Mouse (Mus musculus) ES-Bruce4 (cell line): ENCODE results near the gene B3gat1. TPM values are rescaled to one million over a fixed set of nuclear protein-coding genes. Genes with fewer than 3 reads are reported as not detected.

ENCODE experiments used
- H3K27ac ChIP-seq: 2 replicates; pipeline ENCODE4 v1.5.1; 2012; ENCODE audit warnings: low read length, inconsistent platforms; ENCODE audit not compliant: insufficient read depth
- H3K27me3 ChIP-seq: 2 replicates; pipeline ENCODE4 v1.6.1; 2012; ENCODE audit warnings: mild to moderate bottlenecking, low read length, inconsistent platforms; ENCODE audit not compliant: control insufficient read depth, poor library complexity, insufficient read depth, severe bottlenecking
- H3K36me3 ChIP-seq: 2 replicates; pipeline ENCODE4 v1.6.1; 2012; ENCODE audit warnings: inconsistent platforms, mild to moderate bottlenecking, low read length, moderate library complexity; ENCODE audit not compliant: control insufficient read depth, poor library complexity, insufficient read depth, severe bottlenecking
- H3K4me1 ChIP-seq: one replicate; pipeline ENCODE4 v1.8.1; 2011; ENCODE audit warnings: low read length; ENCODE audit not compliant: control insufficient read depth, insufficient read depth
- H3K4me3 ChIP-seq: 2 replicates; pipeline ENCODE4 v1.5.1; 2011; ENCODE audit warnings: low read depth, mild to moderate bottlenecking, low read length
- H3K9ac ChIP-seq: 2 replicates; pipeline ENCODE4 v1.6.1; 2012; ENCODE audit warnings: low read depth, mild to moderate bottlenecking, inconsistent platforms; ENCODE audit not compliant: poor library complexity, severe bottlenecking
- H3K9me3 ChIP-seq: replicated peaks from 2 replicates; pipeline ENCODE4 v1.6.1; 2012; ENCODE audit warnings: mild to moderate bottlenecking, low read length, inconsistent platforms; ENCODE audit not compliant: control insufficient read depth, poor library complexity, insufficient read depth, severe bottlenecking
- CTCF ChIP-seq: IDR thresholded peaks from one replicate; pipeline ENCODE4 v1.8.1; 2011; ENCODE audit warnings: low read depth, low read length
- EP300 ChIP-seq: IDR thresholded peaks from 2 replicates; pipeline ENCODE4 v1.6.1; 2011; ENCODE audit warnings: low read depth, low read length; ENCODE audit not compliant: insufficient read depth
- POLR2A ChIP-seq: IDR thresholded peaks from one replicate; pipeline ENCODE4 v1.8.1; 2011; ENCODE audit warnings: low read length; ENCODE audit not compliant: insufficient read depth
- polyA plus RNA-seq: library from polyadenylated mRNA; stranded (reverse); fragments of >200 nt; gene quantifications from 2 replicates; pipeline ENCODE4 v1.2.4, GENCODE M21; 2011; ENCODE audit warnings: low read depth; ENCODE audit not compliant: missing spikeins, insufficient read depth, insufficient read length

Gene B3gat1
- polyA plus RNA-seq, 1 experiment: not detected

- Histone ChIP-seq H3K9ac (no peak overlapping the region), H3K27me3 (no peaks in the 10 kb centered on the region), H3K27ac (no peak overlapping the region), H3K4me1 (no peaks in the 10 kb centered on the region), H3K9me3 (no peaks in the 10 kb centered on the region), H3K4me3 (no peak overlapping the region), H3K36me3 (no peaks in the 10 kb centered on the region)
- TF ChIP-seq POLR2A (no peak), CTCF (no peak), EP300 (no peak)
These were observed 44.9 kb downstream of the B3gat1 start for GRCm38 (mm10) chr9:26778421-26778820.

- TF ChIP-seq EP300 (no peak), POLR2A (no peak), CTCF (no peak)
- Histone ChIP-seq H3K36me3 (no peaks in the 10 kb centered on the region), H3K9ac (no peak overlapping the region), H3K27ac (no peak overlapping the region), H3K4me3 (no peak overlapping the region), H3K9me3 (no peaks in the 10 kb centered on the region), H3K27me3 (no peaks in the 10 kb centered on the region), H3K4me1 (no peaks in the 10 kb centered on the region)
These were observed 50.0 kb downstream of the B3gat1 start for GRCm38 (mm10) chr9:26783414-26783975.

- H3K4me1 ChIP-seq: no peaks in the 10 kb centered on the region
- TF ChIP-seq EP300 (no peak), CTCF (no peak), POLR2A (no peak)
- H3K9ac ChIP-seq: no peak overlapping the region
- no peaks in the 10 kb centered on the region for H3K27me3 ChIP-seq
- H3K9me3 ChIP-seq: no peaks in the 10 kb centered on the region
- H3K36me3 ChIP-seq: no peaks in the 10 kb centered on the region
- no peak overlapping the region for H3K27ac ChIP-seq
- H3K4me3 ChIP-seq: no peak overlapping the region
These were observed 59.3 kb downstream of the B3gat1 start for GRCm38 (mm10) chr9:26792829-26793228.

GRCm38 (mm10) chr9:26798205-26798604 is 64.7 kb downstream of the B3gat1 start:
- TF ChIP-seq POLR2A (no peak), EP300 (no peak), CTCF (no peak)
- no peak overlapping the region for H3K27ac ChIP-seq

GRCm38 (mm10) chr9:26798731-26799130 is 65.2 kb downstream of the B3gat1 start:
- H3K4me1 ChIP-seq: no peaks in the 10 kb centered on the region

More at GRCm38 (mm10) chr9:26798205-26798604, 64.7 kb downstream of the B3gat1 start:
- no peaks in the 10 kb centered on the region for H3K36me3 ChIP-seq
- H3K4me1 ChIP-seq: no peaks in the 10 kb centered on the region
- H3K9ac ChIP-seq: no peak overlapping the region
- H3K27me3 ChIP-seq: no peaks in the 10 kb centered on the region
- no peak overlapping the region for H3K4me3 ChIP-seq
- H3K9me3 ChIP-seq: no peaks in the 10 kb centered on the region

GRCm38 (mm10) chr9:26800357-26800756 is 66.8 kb downstream of the B3gat1 start:
- Histone ChIP-seq H3K9ac (no peak overlapping the region), H3K27me3 (no peaks in the 10 kb centered on the region), H3K4me1 (peaks cover 4% of the 10 kb centered on the region), H3K27ac (no peak overlapping the region), H3K4me3 (no peak overlapping the region), H3K9me3 (no peaks in the 10 kb centered on the region), H3K36me3 (no peaks in the 10 kb centered on the region)
- TF ChIP-seq EP300 (no peak), POLR2A (no peak)

More at GRCm38 (mm10) chr9:26798731-26799130, 65.2 kb downstream of the B3gat1 start:
- no peak for TF ChIP-seq POLR2A
- TF ChIP-seq EP300: no peak
- no peak for TF ChIP-seq CTCF
- Histone ChIP-seq H3K27ac (no peak overlapping the region), H3K9me3 (no peaks in the 10 kb centered on the region), H3K4me3 (no peak overlapping the region), H3K27me3 (no peaks in the 10 kb centered on the region), H3K36me3 (no peaks in the 10 kb centered on the region), H3K9ac (no peak overlapping the region)
